Mouse (Mus musculus) cortical plate, adult 2 months (tissue): ENCODE results near the gene Bpgm. TPM values are rescaled to one million over a fixed set of nuclear protein-coding genes. Genes with fewer than 3 reads are reported as not detected.

ENCODE experiments used
- H3K27ac ChIP-seq: fragments of 200-500 bp; 2 replicates; pipeline ENCODE4 v1.5.1; 2012; ENCODE audit warnings: low read length, control low read depth, inconsistent platforms; ENCODE audit not compliant: insufficient read depth
- H3K4me1 ChIP-seq: fragments of 200-500 bp; 2 replicates; pipeline ENCODE4 v1.6.1; 2011; ENCODE audit warnings: low read length; ENCODE audit not compliant: control insufficient read depth, insufficient read depth
- H3K4me3 ChIP-seq: fragments of 200-500 bp; 2 replicates; pipeline ENCODE4 v1.5.1; 2011; ENCODE audit warnings: mild to moderate bottlenecking, low read length, control low read depth; ENCODE audit not compliant: insufficient read depth
- CTCF ChIP-seq: fragments of 200-500 bp; IDR thresholded peaks from 2 replicates; pipeline ENCODE4 v1.5.1; 2011; ENCODE audit warnings: mild to moderate bottlenecking, control low read depth, low read length; ENCODE audit not compliant: insufficient read depth; ENCODE audit errors: extremely low read depth
- POLR2A ChIP-seq: fragments of 200-500 bp; IDR thresholded peaks from 2 replicates; pipeline ENCODE4 v1.6.1; 2011; ENCODE audit warnings: mild to moderate bottlenecking, low read length, control low read depth; ENCODE audit not compliant: insufficient read depth; ENCODE audit errors: extremely low read depth
- polyA plus RNA-seq: library from polyadenylated mRNA; depleted of rRNA; stranded (reverse); fragments of >200 nt; gene quantifications from 2 replicates; pipeline ENCODE4 v1.2.3, GENCODE M21; 2012

Gene Bpgm
- polyA plus RNA-seq, 1 experiment: 91.1 TPM

DNA sequence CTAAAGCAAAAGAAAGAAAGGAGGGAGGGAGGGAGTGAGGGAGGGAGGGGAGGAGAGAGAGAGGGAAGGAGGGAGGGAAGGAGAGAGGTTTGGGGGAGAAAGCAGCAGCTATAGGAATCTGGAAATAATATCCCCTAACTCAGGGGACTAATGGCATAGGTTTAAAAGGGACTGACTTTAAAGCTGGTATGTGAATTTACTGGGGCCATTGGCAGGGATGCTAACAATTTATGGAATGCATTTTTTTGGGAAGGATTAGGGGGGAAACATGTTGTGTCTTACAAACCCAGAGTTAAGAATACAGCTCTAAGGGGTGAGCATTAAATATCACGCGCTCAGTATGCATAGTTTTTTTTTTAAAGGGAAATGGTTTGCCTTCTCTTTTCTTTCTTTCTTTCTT is 44.5 kb downstream of the Bpgm start:
- Histone ChIP-seq H3K4me3 (no peak overlapping the region), H3K4me1 (no peaks in the 10 kb centered on the region), H3K27ac (no peak overlapping the region)
- TF ChIP-seq CTCF (no peak), POLR2A (no peak)

DNA sequence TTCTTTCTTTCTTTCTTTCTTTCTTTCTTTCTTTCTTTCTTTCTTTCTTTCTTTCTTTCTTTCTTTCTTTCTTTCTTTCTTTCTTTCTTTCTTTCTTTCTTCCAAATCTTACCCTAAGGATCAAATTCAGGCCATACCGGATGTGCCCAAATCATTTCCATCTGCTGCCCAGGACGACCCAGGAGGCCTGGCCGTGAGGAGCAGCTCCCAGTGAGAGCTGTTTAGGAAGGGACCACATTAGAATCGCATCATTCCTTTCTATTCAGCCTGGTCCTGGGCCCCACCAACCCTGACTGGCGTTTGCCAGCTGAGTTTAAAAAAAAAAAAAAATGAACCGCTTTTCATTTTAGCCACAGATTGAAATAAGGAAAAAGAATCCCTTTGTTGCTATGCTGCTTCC is 44.9 kb downstream of the Bpgm start:
- no peaks in the 10 kb centered on the region for H3K4me1 ChIP-seq
- H3K4me3 ChIP-seq: no peak overlapping the region
- TF ChIP-seq POLR2A (no peak), CTCF (no peak)
- H3K27ac ChIP-seq: no peak overlapping the region

DNA sequence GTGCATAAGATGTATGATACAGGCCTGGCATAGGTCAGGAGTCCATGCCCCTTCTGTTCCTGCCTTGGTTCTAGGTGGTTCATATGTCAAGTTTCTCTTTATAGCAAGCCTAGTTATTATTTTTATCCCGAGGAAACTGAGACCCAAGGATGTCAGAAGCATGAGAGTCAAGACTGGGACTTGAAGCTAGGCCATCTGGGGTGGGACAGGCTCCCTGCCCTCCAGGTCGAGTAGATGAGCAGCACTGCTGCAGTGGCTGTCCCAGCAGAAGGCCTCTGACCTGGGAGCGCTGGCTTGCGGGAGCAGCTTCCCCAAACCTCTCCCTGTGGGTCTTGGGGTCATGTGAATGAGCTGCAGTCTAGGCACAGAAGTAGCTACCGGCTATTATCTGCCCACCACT is 47.5 kb downstream of the Bpgm start:
- Histone ChIP-seq H3K4me1 (no peaks in the 10 kb centered on the region), H3K27ac (no peak overlapping the region), H3K4me3 (no peak overlapping the region)
- TF ChIP-seq CTCF (no peak), POLR2A (no peak)

DNA sequence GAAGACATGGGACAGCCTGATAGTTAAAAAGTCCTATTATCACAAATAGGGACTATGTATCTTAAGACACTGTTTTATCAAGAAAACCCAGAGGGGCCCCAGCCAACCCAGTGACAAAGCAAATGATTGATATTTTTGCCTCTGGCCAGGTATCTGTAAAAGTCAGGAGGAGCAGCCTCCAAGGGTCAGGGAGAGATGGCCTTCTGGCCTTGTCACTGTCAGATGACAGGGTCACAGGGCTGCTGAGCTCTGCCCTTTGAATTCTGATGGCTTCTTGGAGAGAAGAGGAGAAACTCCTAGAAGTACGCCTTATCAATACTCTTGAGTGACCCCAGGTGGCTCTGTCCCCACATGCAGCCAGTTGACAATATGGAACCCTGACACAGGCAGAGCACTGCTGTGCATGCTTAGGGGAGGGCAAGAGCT is 49.5 kb downstream of the Bpgm start:
- no peak overlapping the region for H3K4me3 ChIP-seq
- no peaks in the 10 kb centered on the region for H3K4me1 ChIP-seq
- TF ChIP-seq POLR2A (no peak), CTCF (no peak)
- no peak overlapping the region for H3K27ac ChIP-seq

DNA sequence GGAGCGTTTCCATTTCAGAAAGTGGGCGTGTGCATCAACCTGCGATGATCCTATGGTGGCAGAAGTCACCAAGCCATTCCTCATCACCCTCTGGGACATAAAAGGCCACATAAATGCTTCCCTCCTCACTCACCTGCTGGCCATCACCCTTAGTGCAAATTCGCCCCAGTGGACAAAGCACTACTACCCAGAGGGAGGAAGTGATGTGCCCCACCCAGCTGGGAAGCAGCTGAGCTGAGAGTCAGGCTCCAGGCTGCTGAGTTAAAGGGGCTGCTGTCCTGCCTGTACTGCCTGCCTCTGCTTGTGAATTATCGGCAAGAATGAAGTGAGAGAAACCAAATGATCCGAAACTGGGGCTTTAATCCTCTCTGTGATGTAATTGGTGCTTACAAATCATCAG is 49.9 kb downstream of the Bpgm start:
- no peak for TF ChIP-seq POLR2A
- no peak for TF ChIP-seq CTCF

DNA sequence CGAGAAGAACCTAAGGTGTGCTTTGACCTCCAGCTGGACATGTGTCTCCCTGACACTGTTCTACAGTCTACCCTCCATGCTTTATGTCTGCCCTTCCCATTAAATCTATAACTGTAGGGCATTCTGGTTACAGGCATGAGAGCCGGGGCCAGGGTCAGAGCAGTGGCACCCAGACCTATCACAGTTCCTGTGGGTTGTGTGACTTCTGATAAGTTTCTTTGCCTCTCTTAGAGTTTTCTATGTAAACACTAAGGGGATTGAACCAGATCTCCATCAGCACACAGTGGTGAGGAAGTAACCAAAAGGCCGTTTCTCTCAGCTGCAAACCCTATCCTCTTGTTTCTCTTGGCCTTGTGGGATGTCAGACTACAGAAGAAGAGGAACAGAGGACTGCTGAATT is 50.4 kb downstream of the Bpgm start:
- no peaks in the 10 kb centered on the region for H3K4me1 ChIP-seq
- TF ChIP-seq CTCF: no peak
- no peak for TF ChIP-seq POLR2A

More for the DNA sequence above, 49.9 kb downstream of the Bpgm start:
- no peak overlapping the region for H3K27ac ChIP-seq
- no peak overlapping the region for H3K4me3 ChIP-seq
- H3K4me1 ChIP-seq: no peaks in the 10 kb centered on the region

DNA sequence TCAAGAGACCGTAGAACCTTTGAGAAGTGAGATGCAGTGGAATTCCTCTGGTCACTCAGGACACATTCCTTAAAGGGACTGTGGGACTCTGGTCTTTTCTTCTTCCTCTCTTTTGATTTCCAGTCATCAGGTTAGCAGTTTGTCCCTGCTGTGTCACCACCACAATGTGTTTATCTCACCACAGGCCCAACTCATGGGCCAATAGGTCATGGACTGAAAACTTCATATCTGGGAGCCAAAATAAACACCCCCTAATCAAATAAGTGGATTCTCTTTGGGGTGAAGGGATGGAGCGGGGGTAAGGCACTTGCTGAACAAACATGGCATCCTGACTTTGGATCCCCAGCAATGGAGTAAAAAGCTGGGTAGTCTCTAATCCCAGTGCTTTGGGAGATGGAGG is 52.1 kb downstream of the Bpgm start:
- TF ChIP-seq CTCF: no peak
- no peak for TF ChIP-seq POLR2A
- H3K4me3 ChIP-seq: no peak overlapping the region
- H3K4me1 ChIP-seq: no peaks in the 10 kb centered on the region
- no peak overlapping the region for H3K27ac ChIP-seq

More for the DNA sequence above, 50.4 kb downstream of the Bpgm start:
- no peak overlapping the region for H3K27ac ChIP-seq
- H3K4me3 ChIP-seq: no peak overlapping the region

DNA sequence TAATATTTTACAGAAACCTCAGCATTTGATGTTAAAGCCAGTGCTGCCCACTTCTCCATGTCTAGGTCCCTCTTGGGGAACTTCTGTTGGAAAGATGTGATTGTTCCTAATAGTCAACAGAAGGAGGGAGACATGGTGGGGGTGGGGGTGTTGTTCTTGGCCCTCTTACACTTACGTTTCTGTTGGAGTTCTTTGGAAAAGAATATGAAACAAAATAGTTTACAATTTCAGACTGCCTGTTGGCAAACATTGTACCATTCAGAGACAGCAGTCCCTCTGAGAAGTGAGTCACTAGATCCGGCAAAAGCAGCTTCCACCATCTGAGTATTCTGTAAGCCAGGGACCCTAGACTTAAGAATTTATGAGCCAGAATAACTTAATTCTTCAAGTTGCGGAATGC is 54.0 kb downstream of the Bpgm start:
- Histone ChIP-seq H3K4me1 (no peaks in the 10 kb centered on the region), H3K4me3 (no peak overlapping the region), H3K27ac (no peak overlapping the region)
- TF ChIP-seq POLR2A (no peak), CTCF (no peak)

DNA sequence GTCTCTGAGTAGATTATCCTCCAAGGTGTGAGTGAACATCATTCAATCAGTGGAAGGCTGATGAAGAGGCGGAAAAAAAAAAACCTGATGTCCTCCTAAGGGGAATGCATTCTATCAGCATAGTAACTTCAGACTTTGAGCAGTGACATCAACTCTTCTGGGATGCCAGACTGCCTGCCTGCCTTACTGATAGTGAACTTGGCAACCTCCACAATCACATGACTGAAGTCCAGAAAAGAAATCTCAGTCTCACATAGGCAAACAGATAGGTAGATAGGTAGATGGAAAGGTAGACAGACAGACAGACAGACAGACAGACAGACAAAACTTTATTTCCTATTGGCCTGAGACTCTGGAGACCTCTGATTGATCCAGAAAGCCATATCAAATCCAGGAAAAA is 57.0 kb downstream of the Bpgm start:
- no peak overlapping the region for H3K27ac ChIP-seq
- TF ChIP-seq CTCF (no peak), POLR2A (no peak)
- H3K4me1 ChIP-seq: no peaks in the 10 kb centered on the region

DNA sequence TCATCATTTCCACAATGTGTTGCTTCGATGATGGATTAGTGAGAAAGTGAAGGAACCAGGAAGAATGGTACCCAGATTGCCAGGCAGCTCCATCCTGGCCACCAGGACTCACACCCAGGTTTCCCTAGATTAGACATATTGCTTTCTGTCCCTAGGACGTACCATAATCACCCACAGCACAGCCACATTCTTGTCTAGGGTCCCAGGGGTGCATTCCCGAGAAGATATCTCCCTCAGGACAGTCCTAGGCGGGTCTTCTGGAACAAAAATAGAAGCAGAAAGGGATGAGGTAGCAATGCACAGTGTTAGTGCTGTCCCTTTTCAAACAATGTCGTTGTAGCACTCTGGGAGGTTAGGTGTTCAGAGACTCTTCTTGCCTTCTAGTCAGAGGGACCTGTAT is 57.9 kb downstream of the Bpgm start:
- Histone ChIP-seq H3K27ac (no peak overlapping the region), H3K4me1 (no peaks in the 10 kb centered on the region), H3K4me3 (no peak overlapping the region)
- TF ChIP-seq CTCF (no peak), POLR2A (no peak)

More for the DNA sequence above, 57.0 kb downstream of the Bpgm start:
- H3K4me3 ChIP-seq: no peak overlapping the region
